Mouse (Mus musculus) G1E (cell line): ENCODE measurements around the gene Ift43.

ENCODE experiments used
- CTCF ChIP-seq: IDR thresholded peaks from 2 replicates; pipeline ENCODE4 v1.5.1; 2012; ENCODE audit warnings: low read depth, low read length, inconsistent platforms, mixed read lengths
- GATA1 ChIP-seq: IDR thresholded peaks from 2 replicates; pipeline ENCODE4 v1.6.1; 2012; ENCODE audit warnings: borderline replicate concordance, low read length, inconsistent platforms, mixed read lengths
- GATA2 ChIP-seq: IDR thresholded peaks from 2 replicates; pipeline ENCODE4 v1.6.1; 2012; ENCODE audit warnings: low read depth, low read length, inconsistent platforms, borderline replicate concordance
- POLR2AphosphoS5 ChIP-seq: IDR thresholded peaks from 2 replicates; pipeline ENCODE4 v1.6.1; 2012; ENCODE audit warnings: low read depth, low read length, inconsistent platforms; ENCODE audit not compliant: insufficient replicate concordance
- TAL1 ChIP-seq: conservative IDR thresholded peaks from 2 replicates; pipeline ENCODE4 v1.6.1; 2012; ENCODE audit warnings: low read depth, low read length, inconsistent platforms, mixed read lengths

- TF ChIP-seq TAL1 (no peak), CTCF (no peak), GATA1 (no peak), GATA2 (no peak), POLR2AphosphoS5 (no peak)
These were observed 35.0 kb upstream of the Ift43 start for GRCm38 (mm10) chr12:86047376-86047775.
